In the genomic region with DNA sequence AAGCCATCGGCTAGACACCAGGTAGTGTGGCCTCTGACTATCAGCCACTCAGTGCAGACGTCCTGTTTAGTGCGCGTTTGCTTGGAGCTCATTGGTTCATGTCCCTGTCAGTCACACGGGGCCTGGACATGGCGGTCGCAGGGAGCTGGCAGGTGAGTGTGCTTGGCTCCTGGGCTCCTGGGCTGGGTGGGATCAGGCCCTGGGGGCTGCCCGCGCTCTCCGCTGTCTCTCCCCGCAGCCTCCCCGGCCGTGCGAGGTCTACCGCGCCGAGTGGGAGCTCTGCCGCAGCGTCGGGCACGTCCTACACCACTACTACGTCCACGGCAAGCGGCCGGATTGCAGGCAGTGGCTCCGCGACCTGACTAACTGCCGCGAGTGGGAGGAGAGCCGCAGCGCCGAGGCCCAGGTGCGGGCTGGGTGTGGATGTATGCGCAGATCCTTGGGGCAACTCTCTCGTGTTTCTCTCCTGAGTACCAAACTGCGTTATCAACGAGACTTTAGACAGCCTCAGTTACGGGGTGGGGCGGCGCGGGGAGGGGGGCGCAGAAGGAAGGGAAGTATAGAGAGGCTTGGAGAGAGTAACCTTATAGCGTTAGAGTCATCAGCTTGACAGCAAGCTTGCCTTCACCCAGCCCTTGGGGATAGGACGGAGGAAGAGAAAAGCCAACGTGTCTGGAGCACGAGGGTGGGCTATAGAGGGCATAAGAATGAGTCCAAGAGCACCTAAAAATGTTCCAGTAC, we compare ENCODE assay signal across 8 mouse cellular contexts. TPM values are rescaled to one million over a fixed set of nuclear protein-coding genes. Genes with fewer than 3 reads are reported as not detected.
DNase-seq lines count a peak whose midpoint lies in the region; TF ChIP-seq lines count a peak whose summit lies in the region.

2510002D24Rik (plus strand) TSS at position 111 of the 741 bp plus-strand sequence.
Gm28539 (plus strand) TSS at position 117 of the 741 bp plus-strand sequence.

- no peak for TF ChIP-seq CTCF in cortical plate, adult 2 months (IDR thresholded peaks at IDR 0.05; ENCODE audit: extremely low read depth, insufficient read depth, low read length)

- peak; percentile 83 for TF ChIP-seq POLR2A in cortical plate, adult 2 months (IDR thresholded peaks at IDR 0.05; ENCODE audit: extremely low read depth, insufficient read depth, low read length)

- peak; percentile 99 for DNase-seq in ZHBTc4 (ENCODE audit: low read depth, low spot score)
- peak; percentile 85 to 90 for DNase-seq in gastrocnemius, adult 8-10 months (ENCODE audit: low spot score in 2 of 2)
- DNase-seq in hindlimb bud, embryonic 11.5 days (ENCODE audit: extremely low spot score, low read depth, low spot score) = peak; percentile 89
- peak; percentile 87 to 92 for DNase-seq in left cerebral cortex, adult 8-10 months (ENCODE audit: low spot score in 2 of 2)
- DNase-seq in right cerebral cortex, postnatal 10 days (ENCODE audit: low spot score in 2 of 2) = peak; percentile 96 to 97
- peak; percentile 91 for DNase-seq in urinary bladder, postnatal 25 days (ENCODE audit: low spot score)

- H3K4me3 ChIP-seq in cortical plate, adult 2 months (ENCODE audit: insufficient read depth, low read length) = peak within 1 kb of the TSS; percentile 51
- H3K4me3 ChIP-seq in megakaryocyte, embryonic 14.5 days (replicated peaks) = peak within 1 kb of the TSS; percentile 99

- no peak within 1 kb of the TSS for H3K27ac ChIP-seq in cortical plate, adult 2 months (ENCODE audit: insufficient read depth, low read length)

- no peaks in the 10 kb centered on the region for H3K27me3 ChIP-seq in megakaryocyte, embryonic 14.5 days (replicated peaks)

- peaks cover 65% of the 10 kb centered on the region for H3K36me3 ChIP-seq in megakaryocyte, embryonic 14.5 days (replicated peaks; ENCODE audit: low read length)

- no peaks in the 10 kb centered on the region for H3K9me3 ChIP-seq in megakaryocyte, embryonic 14.5 days

- H3K4me1 ChIP-seq in cortical plate, adult 2 months (ENCODE audit: control insufficient read depth, insufficient read depth, low read length) = peaks cover 4% of the 10 kb centered on the region; the same call in 1 of the 2 replicates
- peaks cover 30% of the 10 kb centered on the region for H3K4me1 ChIP-seq in megakaryocyte, embryonic 14.5 days

RNA-seq across cellular contexts. Expression of gene 2510002D24Rik, which starts in this region (rescaled TPM):
- polyA plus RNA-seq in cortical plate, adult 2 months (2012; rRNA removed) = 52.8 and 53.3 TPM in 2 replicates
- 10 to 100 TPM; 15.7 to 19.6 (median 17.1) TPM for total RNA-seq in gastrocnemius, adult 8-10 months (2022)
- 10 to 100 TPM; 23.2 to 29.8 (median 28.6) TPM for total RNA-seq in left cerebral cortex, adult 8-10 months (2022)
- 26.8 and 66.9 TPM in 2 replicates for polyA plus RNA-seq in megakaryocyte, embryonic 14.5 days (2012; ENCODE audit: insufficient read depth, low replicate concordance)

RNA-seq across cellular contexts. Expression of gene Gm28539, which starts in this region (rescaled TPM):
- 0.45 TPM in 1 of 2 replicates, not detected in the other for polyA plus RNA-seq in cortical plate, adult 2 months (2012; rRNA removed)
- 1 to 10 TPM in 1 of 4 experiments, under 1 TPM in 1, not detected in 2; 0.48 to 3.1 TPM for total RNA-seq in gastrocnemius, adult 8-10 months (2022)
- 10 to 100 TPM in 2 of 4 experiments, 1 to 10 TPM in 1, under 1 TPM in 1; 0.88 to 13.3 (median 9.0) TPM for total RNA-seq in left cerebral cortex, adult 8-10 months (2022)
- not detected in 2 replicates for polyA plus RNA-seq in megakaryocyte, embryonic 14.5 days (2012; ENCODE audit: insufficient read depth, low replicate concordance)
